Mouse (Mus musculus) pancreas, adult 10 weeks (tissue): ENCODE data around the gene Spib. TPM values are rescaled to one million over a fixed set of nuclear protein-coding genes. Genes with fewer than 3 reads are reported as not detected.

ENCODE experiments used
- polyA plus RNA-seq: library from polyadenylated mRNA; stranded (reverse); fragments of 350-450 nt; fragmentation: Illumina TruSeq; extraction: RNeasy Lipid Tissue Mini Kit (QIAGEN cat#74804); gene quantifications from one replicate; pipeline ENCODE4 v1.2.3, GENCODE M21; 2015; ENCODE audit warnings: low read depth, low replicate concordance; ENCODE audit not compliant: insufficient read depth

Gene Spib
- polyA plus RNA-seq: 0.50 TPM

DNA sequence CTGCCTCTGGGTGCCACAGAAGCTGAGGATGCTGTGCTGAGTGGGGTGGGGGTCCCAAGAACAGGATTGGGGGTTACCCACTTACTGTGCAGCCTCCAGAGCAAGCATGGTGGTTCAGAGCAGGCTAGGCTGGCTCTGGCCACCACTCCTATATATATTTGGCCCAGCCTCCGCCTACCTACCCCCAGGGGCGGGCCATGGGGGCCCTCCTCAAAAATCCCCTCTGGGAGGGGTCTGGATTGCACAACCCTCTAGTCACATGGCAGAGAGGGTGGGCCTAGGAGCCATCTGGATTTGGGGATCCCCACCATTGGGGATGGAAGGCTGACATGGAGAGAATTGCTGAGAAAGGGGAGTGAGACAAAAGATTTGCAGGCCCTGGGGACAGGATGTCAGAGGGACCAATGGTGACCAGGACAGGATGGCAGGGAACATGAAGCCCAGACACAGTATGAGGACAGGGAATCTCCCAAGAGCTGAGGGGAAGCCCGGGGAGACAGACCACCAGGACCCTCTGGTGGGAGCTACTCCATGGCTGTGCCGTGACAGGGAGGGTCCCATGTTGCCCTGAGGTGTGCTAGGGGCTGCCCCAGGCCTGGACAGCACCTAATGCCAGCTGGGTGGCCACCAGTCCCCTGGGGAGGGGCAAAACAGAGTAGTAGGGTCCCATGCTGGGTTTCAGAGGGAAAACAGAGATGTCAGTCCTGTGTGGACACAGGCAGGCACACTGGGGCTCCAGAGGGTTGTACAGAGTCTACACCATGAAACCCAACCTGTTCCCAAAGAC is at the start of gene Spib:
Gene Spib (minus strand): TSS at position 126 of the 787 bp plus-strand sequence.

DNA sequence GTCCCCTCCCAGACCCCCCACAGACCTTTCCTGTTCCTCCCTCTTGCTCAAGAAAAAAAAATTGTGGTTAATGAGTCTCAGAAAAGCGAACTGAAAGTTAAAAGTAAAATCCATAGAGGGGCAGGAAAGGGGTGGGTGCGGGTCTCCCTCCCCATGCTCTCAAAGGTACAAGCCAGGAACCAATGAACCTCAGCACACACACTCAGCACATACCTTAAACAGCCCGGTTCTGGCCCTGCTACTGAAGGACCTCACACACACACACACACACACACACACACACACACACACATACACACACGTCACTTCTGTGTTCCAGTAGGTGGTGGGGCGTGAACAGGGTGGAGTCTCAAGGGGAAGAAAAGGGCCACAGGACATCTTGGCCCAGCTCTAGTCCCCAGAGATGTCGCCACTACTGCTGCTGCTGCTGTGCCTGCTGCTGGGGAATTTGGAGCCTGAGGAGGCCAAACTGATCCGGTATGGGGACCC is 40.4 kb upstream of the Spib start, which contains the start of gene Napsa:
Gene Napsa (plus strand): TSS at position 168 of the 489 bp plus-strand sequence.

DNA sequence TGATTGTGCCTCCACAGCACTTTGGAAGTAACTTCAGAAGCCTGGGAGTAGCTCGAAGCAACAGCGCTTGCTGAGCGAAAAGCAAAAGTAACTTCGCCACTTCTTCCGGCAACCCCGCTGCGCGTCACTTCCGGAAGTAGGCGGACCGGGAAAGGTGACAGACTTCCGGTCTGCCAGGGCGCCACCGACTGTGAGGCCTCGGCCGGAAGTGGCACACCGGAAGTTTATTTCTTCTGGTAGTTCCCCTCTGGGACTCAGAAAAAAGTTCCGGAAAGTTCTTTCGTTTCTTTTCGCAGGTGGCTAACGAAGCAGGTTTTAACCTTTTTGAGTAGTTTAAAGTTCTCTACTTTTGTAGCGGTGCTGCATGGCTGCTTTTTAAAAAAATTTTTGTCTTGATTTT is 22.0 kb upstream of the Spib start, which contains the start of gene Nr1h2:
Gene Nr1h2 (minus strand): TSS at position 126 of the 400 bp plus-strand sequence.

DNA sequence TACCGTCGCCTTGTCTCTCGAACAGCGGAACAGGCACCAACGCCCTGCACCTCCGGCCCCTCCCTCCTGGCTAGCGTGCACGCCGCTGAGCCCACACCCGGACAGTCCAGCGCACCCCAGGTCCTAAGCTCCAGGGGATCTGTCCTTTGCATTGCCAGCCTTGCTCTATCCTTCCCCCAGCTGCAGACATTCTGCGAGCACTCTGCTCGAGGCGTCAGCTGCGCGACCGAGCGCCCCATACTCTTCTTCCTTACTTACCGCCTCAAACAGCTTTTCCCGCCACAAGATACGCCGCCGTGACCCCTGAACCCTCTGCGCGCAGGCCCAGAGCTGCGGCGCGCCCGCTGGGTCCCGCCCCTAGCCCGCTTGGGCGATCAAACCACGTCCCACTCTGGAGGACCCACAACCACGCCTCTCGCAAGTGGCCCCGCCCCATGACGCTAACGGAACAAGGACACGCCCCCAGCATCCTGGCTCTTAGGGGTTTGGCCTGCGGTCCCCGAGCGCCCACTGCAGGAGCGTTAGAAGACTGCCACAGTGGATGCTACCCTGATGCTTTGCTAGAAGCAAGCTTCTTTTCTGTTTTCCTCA is 16.7 kb upstream of the Spib start, which contains the start of gene Pold1:
Gene Pold1 (minus strand): TSS at position 353 of the 591 bp plus-strand sequence.

DNA sequence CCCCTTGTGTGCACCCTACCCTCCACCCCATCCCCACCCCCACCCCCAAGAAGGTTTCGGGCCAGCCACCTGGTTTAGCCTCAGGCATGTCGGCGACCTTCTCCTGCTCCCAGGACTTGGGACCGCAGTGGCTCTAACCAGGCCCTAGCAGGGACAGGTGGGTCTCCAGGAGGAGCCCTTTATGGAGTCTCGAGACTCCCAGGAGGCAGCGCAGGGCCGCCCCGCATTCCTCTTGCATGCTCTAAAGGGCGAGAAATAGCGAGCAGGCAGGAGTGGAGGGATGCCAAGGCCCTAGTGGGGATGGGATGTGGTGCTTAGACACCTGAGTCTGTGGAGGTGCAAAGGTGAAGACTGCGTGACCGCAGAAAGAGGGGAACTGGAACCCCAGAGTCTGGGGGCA is 7.4 kb downstream of the Spib start, which contains the start of gene Mybpc2:
Gene Mybpc2 (minus strand): TSS at position 155 of the 400 bp plus-strand sequence.

DNA sequence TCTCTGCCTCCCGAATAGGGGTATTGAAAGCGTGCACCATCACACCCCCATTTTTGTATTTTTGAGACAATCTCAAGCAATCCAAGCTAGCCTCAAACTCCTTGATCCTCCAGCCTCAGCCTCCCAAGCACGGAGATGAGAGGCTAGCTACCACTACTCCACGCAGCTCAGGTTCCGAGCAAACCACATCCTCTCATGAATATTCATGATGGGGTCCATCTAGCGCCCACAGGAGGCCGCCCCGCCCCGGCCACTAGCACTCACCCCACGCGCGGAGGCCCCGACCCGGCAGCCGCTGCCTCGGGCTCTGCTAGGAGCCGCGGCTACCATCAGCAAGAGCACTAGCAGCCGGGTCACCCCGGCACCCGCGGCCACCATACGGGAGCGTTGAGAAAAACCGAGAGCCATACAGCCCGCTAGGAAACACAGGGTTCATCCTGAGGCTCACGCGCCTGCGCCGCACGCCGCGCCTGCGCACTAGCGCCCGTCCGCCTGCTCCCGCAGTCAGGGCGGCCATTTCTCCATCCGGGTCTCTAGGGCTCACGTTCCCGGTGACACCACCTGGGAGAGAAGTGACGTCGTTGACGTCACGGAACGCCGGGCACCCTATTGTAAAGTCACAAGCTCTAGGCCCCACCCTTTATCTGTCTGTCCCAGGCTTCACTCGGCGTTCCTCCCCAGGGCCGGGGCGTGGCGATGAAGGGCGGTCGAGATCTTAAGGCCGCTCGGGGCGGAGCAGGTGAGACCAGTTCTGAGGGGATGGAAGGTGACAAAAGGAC is 35.7 kb downstream of the Spib start, which contains the start of the genes Emc10 and Fam71e1:
Gene Emc10 (minus strand): TSS at position 538 of the 779 bp plus-strand sequence.
Gene Fam71e1 (plus strand): TSS at position 590 of the 779 bp plus-strand sequence.

Other genes starting within 250 kb of the Spib start
- gene Clec11a, start 225.2 kb downstream of the Spib start, polyA plus RNA-seq: 2.9 TPM
- gene Shank1, start 221.8 kb downstream of the Spib start, polyA plus RNA-seq: 9.9 TPM
- gene Syt3, start 148.0 kb downstream of the Spib start, polyA plus RNA-seq: 4.6 TPM
- not detected for gene 1700008O03Rik, start 146.3 kb downstream of the Spib start, polyA plus RNA-seq
- not detected for gene Lrrc4b, start 103.1 kb downstream of the Spib start, polyA plus RNA-seq
- gene Aspdh, start 66.7 kb downstream of the Spib start, polyA plus RNA-seq: not detected
- gene Josd2, start 64.1 kb downstream of the Spib start, polyA plus RNA-seq: 38.2 TPM
- 33.0 TPM for gene Emc10, start 35.5 kb downstream of the Spib start, polyA plus RNA-seq
- gene Fam71e1, start 35.5 kb downstream of the Spib start, polyA plus RNA-seq: 6.0 TPM
- 0.37 TPM for gene Mybpc2, start 7.4 kb downstream of the Spib start, polyA plus RNA-seq
- 12.0 TPM for gene Pold1, start 16.8 kb upstream of the Spib start, polyA plus RNA-seq
- gene Nr1h2, start 21.9 kb upstream of the Spib start, polyA plus RNA-seq: 41.0 TPM
- gene Napsa, start 40.3 kb upstream of the Spib start, polyA plus RNA-seq: 0.72 TPM
- 3.5 TPM for gene Kcnc3, start 58.6 kb upstream of the Spib start, polyA plus RNA-seq
- 5.7 TPM for gene Myh14, start 138.8 kb upstream of the Spib start, polyA plus RNA-seq
- not detected for gene Izumo2, start 176.7 kb upstream of the Spib start, polyA plus RNA-seq
- gene Vrk3, start 216.3 kb upstream of the Spib start, polyA plus RNA-seq: 4.8 TPM
- 0.28 TPM for gene Zfp473, start 219.0 kb upstream of the Spib start, polyA plus RNA-seq